Mouse (Mus musculus) cerebellum, adult 2 months (tissue): Measurements from ENCODE around the gene Hcn3. TPM values are rescaled to one million over a fixed set of nuclear protein-coding genes. Genes with fewer than 3 reads are reported as not detected.
A peak's percentile ranks its signal among the peaks of the same experiment; 100 is the strongest.

Source experiments
- DNase-seq, 2 experiments: peaks; one replicate each; pipeline ENCODE4 v3.0.0; 2021
- H3K27ac ChIP-seq: fragments of 200-500 bp; 2 replicates; pipeline ENCODE4 v1.5.1; 2012; ENCODE audit warnings: low read length, control low read depth, inconsistent platforms; ENCODE audit not compliant: insufficient read depth
- H3K27me3 ChIP-seq: fragments of 200-500 bp; 2 replicates; pipeline ENCODE4 v1.6.1; 2012; ENCODE audit warnings: inconsistent platforms, mild to moderate bottlenecking, low read length, moderate library complexity; ENCODE audit not compliant: control insufficient read depth, insufficient read depth
- H3K4me1 ChIP-seq: fragments of 200-500 bp; 2 replicates; pipeline ENCODE4 v1.6.1; 2011; ENCODE audit warnings: low read length; ENCODE audit not compliant: control insufficient read depth, insufficient read depth
- H3K4me3 ChIP-seq: fragments of 200-500 bp; replicated peaks from 2 replicates; pipeline ENCODE3; 2011; ENCODE audit warnings: mild to moderate bottlenecking, low read depth, low read length, control low read depth; ENCODE audit not compliant: insufficient read depth
- CTCF ChIP-seq: fragments of 200-500 bp; IDR thresholded peaks from 2 replicates; pipeline ENCODE4 v1.5.1; 2011; ENCODE audit warnings: low read depth, mild to moderate bottlenecking, control low read depth, low read length, moderate library complexity, borderline replicate concordance; ENCODE audit not compliant: insufficient read depth
- POLR2A ChIP-seq: fragments of 200-500 bp; IDR thresholded peaks from 2 replicates; pipeline ENCODE4 v1.6.1; 2011; ENCODE audit warnings: low read length, control low read depth, borderline replicate concordance; ENCODE audit not compliant: insufficient read depth
- WGBS: fragments of 180-500 bp; shearing (Covaris S2); methylation state at CpG from one replicate; pipeline ENCODE4 v1.1.7; 2018; 5-methylcytosine and 5-hydroxymethylcytosine counted together
- polyA plus RNA-seq: library from polyadenylated mRNA; depleted of rRNA; stranded (reverse); fragments of >200 nt; gene quantifications from 2 replicates; pipeline ENCODE4 v1.2.3, GENCODE M21; 2012

Hcn3 gene
- polyA plus RNA-seq, 1 experiment = 13.0 TPM

DNA sequence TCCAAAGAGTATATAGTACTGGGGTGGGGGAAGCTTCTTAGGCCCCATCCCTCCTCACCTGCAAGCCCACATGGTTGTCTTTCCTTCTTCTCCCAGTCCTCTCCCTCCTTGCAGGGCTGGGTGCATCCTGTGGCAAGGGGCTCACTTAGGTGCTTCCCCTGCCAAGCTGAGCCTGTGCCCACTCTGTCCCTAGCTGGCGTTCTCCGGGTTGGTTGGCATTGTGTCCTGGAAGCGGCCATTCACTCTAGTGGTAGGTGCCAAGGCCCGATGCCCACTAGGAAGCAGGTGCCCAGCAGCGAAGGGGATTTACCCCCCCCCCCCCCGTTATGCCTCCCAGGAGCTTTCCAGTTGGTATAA lies 23.9 kb upstream of the Hcn3 start:
- WGBS = 5% methylated on average over 6 of the region's 6 CpGs
- peak overlapping the region; percentile 69 for H3K4me3 ChIP-seq
- no peaks in the 10 kb centered on the region for H3K27me3 ChIP-seq
- peak overlapping the region; percentile 66 for H3K27ac ChIP-seq
- peak; percentile 43 to 48 for DNase-seq
- no peak for TF ChIP-seq POLR2A
- no peak for TF ChIP-seq CTCF
- peaks cover 13% of the 10 kb centered on the region for H3K4me1 ChIP-seq

DNA sequence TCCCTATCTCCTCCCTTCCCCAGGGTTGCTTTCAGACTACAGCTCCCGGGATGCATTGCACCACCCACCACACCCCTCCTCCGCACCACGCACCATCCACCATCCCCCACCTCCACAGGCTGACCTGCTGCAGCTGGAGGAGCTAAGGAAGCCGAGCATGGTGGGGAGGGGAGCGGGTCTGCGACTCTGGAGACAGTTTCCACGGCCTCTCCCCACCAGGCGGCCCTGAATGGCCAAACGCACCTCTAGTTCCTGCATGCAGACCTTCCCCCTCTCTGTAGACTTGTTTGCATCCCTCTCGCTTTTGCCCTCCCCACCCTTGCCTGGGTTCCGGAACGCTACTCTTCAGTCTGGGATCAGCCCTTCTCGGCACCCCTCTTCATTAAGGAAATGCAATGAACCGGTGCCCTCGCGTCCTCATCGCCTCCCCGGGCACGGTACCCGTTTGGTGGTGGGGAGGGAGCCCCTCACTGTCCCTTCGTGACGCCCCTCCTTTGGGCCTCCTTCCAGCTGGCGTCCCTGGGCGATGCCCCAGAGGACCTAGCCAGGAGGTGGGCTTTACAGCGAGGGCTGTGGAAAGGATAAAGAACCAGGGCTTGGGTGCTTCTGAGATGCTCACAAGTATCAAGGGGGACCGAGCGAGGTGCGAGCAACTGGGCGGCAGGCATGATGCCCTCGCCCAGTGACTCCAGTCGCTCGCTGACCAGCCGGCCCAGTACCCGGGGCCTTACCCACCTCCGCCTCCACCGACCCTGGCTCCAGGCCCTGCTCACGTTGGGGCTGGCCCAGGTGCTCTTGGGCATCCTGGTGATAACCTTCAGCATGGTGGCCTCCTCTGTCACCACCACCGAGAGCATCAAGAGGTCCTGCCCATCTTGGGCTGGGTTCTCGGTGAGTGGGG lies 23.3 kb upstream of the Hcn3 start, which contains the start of gene Fam189b:
Fam189b (plus strand) TSS at position 86 of the 901 bp plus-strand sequence.
- under 1% methylated on average over 39 of the region's 39 CpGs for WGBS
- peak within 1 kb of the TSS; percentile 69 for H3K4me3 ChIP-seq
- H3K4me1 ChIP-seq = peaks cover 16% of the 10 kb centered on the region
- no peak for TF ChIP-seq CTCF
- peak; percentile 86 for TF ChIP-seq POLR2A
- H3K27ac ChIP-seq = peak within 1 kb of the TSS; percentile 66
- DNase-seq = peak; percentile 90 to 91
- H3K27me3 ChIP-seq = no peaks in the 10 kb centered on the region

DNA sequence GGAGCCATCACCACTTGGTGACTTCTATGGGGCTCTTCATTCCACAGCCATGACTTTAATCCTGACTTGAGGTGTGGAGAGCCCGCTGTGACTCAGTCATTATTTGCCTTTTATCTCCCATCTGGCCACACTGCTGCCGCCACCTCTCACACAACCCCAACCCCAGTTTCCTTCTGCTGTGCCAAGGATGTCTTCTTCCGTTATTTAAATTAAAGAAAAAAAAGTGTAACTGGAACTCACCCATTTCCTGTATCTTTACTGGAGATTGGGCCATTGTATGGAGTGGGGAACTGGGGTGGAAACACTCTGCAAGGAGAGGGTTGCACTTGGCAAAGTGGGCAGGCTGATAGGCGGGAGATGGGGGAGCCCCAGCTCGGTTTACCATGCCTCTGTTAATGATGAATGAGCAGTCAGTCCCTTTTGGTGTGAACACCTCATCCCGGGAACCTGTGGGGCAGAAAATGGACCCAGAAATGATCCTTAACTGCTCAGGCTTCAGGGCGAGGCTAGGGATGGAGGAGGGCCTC lies 22.6 kb upstream of the Hcn3 start:
- H3K4me3 ChIP-seq = peak overlapping the region; percentile 69
- H3K4me1 ChIP-seq = peaks cover 19% of the 10 kb centered on the region
- TF ChIP-seq POLR2A (no peak), CTCF (no peak)
- no peaks in the 10 kb centered on the region for H3K27me3 ChIP-seq
- H3K27ac ChIP-seq = no peak overlapping the region
- WGBS = 45% methylated on average over 7 of the region's 7 CpGs
- no peak for DNase-seq

DNA sequence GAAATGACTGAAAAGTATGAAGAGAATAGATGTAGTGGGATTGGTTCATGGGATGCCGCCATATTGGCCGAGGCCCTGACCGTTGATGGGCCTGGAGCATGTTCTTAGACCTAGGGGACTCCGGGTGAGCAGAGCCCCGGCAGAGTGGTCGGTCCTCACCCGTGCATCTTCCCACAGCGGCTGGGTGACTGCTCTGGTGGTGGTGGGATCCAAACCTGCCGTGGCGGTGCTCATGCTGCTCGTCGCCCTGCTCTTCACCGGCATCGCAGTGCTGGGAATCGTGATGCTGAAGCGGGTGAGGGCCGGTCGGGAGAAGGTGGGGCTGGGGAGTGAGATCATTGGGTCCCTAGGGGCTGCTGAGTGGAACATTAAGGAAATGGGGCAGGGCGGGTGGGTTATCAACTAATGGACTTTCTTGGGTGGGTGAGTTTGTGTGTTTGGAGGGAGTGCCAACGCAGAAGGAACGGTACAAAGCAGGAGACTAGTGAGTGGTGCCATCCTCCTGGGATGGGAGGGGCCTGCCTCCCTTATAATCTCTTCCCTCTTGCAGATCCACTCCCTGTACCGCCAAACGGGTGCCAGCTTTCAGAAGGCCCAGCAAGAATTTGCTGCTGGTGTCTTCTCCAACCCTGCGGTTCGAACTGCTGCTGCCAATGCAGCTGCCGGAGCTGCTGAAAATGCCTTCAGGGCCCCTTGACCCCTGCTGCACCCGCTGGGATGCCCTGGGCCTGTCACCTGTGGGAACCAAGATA lies 21.9 kb upstream of the Hcn3 start:
- H3K4me1 ChIP-seq = peaks cover 19% of the 10 kb centered on the region
- no peak for DNase-seq
- no peaks in the 10 kb centered on the region for H3K27me3 ChIP-seq
- TF ChIP-seq POLR2A = no peak
- TF ChIP-seq CTCF = no peak
- no peak overlapping the region for H3K4me3 ChIP-seq
- H3K27ac ChIP-seq = no peak overlapping the region
- WGBS = 91% methylated on average over 27 of the region's 27 CpGs

DNA sequence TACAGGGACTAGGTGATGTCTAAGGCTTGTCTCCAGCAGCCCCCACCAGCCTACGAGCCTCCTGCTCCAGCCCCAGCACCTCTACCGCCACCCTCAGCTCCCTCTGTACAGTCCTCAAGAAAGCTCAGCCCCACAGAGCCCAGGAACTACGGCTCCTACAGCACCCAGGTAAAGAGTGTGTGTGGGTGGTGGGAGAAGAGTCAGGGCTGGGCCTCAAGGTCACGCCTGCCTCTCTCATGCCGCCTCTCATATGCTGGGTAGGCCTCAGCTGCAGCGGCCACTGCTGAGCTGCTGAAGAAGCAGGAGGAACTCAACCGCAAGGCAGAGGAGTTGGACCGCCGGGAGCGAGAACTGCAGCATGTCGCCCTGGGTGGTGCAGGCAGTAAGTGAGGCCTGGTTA lies 19.1 kb upstream of the Hcn3 start:
- H3K27ac ChIP-seq = no peak overlapping the region
- DNase-seq = no peak
- peaks cover 14% of the 10 kb centered on the region for H3K4me1 ChIP-seq
- H3K27me3 ChIP-seq = no peaks in the 10 kb centered on the region
- WGBS = 86% methylated on average over 11 of the region's 11 CpGs
- TF ChIP-seq POLR2A (no peak), CTCF (no peak)
- H3K4me3 ChIP-seq = no peak overlapping the region

DNA sequence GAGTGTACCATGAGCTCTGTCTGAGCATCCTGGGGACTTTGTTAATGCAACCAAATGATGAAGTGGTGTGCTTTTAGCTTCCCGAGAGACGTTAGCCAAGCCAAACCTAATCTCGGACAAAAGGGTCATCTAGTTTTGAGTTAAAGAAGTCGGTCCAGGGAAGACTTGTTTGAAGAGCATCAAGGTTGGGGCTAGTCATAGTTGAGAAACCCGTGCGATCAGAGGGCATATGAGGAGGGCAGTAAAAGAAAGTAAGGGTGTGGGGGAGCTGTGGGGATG lies 18.1 kb upstream of the Hcn3 start:
- WGBS = 6% methylated on average over 6 of the region's 6 CpGs
- no peak for TF ChIP-seq POLR2A
- no peak for TF ChIP-seq CTCF
- Histone ChIP-seq H3K27ac (peak overlapping the region; percentile 47), H3K4me1 (peaks cover 11% of the 10 kb centered on the region; the same call in 1 of the 2 replicates), H3K4me3 (peak overlapping the region; percentile 90), H3K27me3 (no peaks in the 10 kb centered on the region)
- DNase-seq = no peak

DNA sequence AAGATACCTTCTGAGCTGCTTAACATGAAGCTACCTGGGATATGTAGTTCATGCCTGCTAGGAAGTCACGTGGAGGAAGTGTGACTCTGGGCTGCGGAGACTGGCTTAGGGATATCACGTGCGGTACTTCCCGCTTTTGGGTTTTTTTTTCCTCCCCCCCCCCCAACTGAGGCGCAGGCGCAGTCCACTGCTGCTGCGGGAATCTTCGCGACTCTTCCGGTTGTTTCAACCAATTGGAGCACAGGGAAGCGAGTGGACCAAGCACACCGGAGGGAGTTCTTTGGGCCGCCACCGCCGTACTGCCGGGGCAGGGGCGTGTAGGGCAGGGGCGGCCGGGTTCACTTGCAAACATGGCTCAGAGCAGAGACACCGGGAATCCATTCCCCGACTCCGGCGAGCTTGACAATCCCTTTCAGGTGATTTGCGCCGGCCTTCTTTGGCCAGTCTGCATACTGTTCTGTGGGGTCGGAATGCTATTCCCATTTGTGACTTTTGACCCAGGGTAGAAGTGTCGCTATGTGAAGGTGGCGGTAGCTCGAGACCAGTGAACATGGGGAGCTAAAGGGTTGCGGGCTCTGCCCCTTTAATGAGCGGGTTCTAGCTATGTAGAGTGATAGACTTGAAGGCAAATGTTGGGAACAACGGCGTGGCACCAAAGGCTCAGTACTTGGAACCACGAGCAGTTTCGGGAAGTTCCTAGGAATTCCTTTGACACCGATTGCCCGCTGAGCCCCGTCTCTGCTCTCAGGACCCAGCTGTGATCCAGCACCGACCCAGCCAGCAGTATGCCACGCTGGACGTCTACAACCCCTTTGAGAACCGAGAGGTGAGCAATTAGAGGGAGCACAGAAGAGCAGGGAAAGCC lies 17.5 kb upstream of the Hcn3 start, which contains the start of gene Scamp3:
Scamp3 (plus strand) TSS at position 232 of the 865 bp plus-strand sequence.
- DNase-seq = peak; percentile 85 to 95

More for the DNA sequence above, 17.5 kb upstream of the Hcn3 start, which contains the start of gene Scamp3:
- peaks cover 11% of the 10 kb centered on the region; the same call in 1 of the 2 replicates for H3K4me1 ChIP-seq
- under 1% methylated on average over 43 of the region's 43 CpGs for WGBS
- H3K4me3 ChIP-seq = peak within 1 kb of the TSS; percentile 90
- H3K27ac ChIP-seq = peak within 1 kb of the TSS; percentile 47
- TF ChIP-seq POLR2A (peak; percentile 87), CTCF (no peak; the same call in 1 of the 2 replicates)
- no peaks in the 10 kb centered on the region for H3K27me3 ChIP-seq
